Mouse (Mus musculus): ENCODE data around the gene BC005537.
"Not testable (repeated sequence)": the region's sequence is repeated elsewhere in the genome, so short reads cannot be mapped to it uniquely, and the experiment has no call there.

BC005537 gene

DNA sequence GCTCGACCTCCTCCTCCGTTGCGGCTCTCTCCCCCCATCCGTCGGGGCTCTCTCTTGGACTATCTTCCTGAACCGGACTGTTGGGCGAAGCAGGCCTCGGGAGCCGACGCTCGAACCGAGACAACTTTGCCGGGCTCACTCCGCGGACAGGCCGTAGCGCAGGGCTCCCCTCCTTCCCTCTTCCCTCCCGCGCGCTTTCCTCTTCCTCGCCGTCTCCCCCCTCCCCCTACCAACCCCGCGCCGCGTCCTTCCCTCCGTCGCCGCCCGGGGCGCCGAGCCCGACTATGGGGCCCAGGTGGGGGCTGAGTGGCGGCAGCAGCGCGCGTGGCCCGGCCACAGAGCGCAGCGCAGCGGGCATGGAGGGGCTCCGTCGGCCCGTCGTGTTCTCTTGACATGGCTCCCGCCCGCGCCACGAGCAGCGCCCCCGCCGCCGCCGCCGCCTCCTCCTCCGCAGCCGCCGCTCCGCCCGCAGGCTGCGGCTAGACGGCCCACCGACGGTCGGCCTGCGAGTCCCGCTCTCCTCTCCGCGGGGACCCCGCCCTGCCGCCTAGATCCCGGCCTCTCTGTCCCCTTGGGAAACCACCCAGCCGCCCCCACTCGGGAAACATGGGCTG, at the start of gene BC005537:
Gene BC005537, plus strand, starts transcription at position 350 of the 614 bp plus-strand sequence.
- in situ Hi-C loops (cut with MboI; ENCODE audit: unreplicated experiment in 2 of 2), result no loop called here

GRCm38 (mm10) chr13:24756756-24757155, 44.7 kb upstream of the BC005537 start:
- in situ Hi-C loops (cut with MboI; ENCODE audit: unreplicated experiment in 2 of 2), result no loop called here

DNA sequence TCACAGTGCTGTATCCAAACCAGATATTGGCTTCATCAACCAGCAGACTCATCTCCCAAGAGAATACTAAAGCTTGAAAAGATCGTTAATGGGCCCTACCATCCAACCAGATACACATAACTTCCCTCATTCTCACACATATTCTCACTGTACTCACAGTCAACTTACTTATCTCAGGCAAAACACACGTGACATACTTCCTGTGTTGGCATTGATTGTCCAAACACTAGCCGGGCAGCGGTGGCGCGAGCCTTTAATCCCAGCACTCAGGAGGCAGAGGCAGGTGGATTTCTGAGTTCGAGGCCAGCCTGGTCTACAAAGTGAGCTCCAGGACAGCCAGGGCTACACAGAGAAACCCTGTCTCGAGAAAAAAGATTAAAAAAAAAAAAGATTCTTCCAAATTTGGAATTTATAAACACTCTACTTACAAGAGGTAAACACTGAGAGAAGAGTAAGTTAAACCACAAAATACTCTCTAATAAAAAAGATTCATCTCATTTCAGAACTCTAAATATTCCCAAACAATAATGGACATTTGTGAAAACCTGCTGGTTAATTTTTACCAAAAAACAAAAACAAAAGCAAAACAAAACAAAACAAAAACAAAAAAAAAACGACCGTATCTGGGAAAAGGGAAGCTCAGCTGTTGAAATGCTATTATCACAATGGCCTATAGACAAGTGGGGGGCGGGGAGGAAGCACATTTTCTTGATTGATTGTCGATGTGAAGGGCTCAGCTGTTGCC, 43.5 kb upstream of the BC005537 start:
- in situ Hi-C loops (cut with MboI; ENCODE audit: unreplicated experiment in 2 of 2), result no loop called here

GRCm38 (mm10) chr13:24759451-24759850, 42.0 kb upstream of the BC005537 start:
- in situ Hi-C loops (cut with MboI; ENCODE audit: unreplicated experiment in 2 of 2), result no loop called here

GRCm38 (mm10) chr13:24760351-24760870, 41.0 kb upstream of the BC005537 start:
- in situ Hi-C loops (cut with MboI; ENCODE audit: unreplicated experiment in 2 of 2), result no loop called here

GRCm38 (mm10) chr13:24761083-24761402, 40.4 kb upstream of the BC005537 start:
- in situ Hi-C loops (cut with MboI; ENCODE audit: unreplicated experiment in 2 of 2), result no loop called here

GRCm38 (mm10) chr13:24761403-24762227, 39.8 kb upstream of the BC005537 start, which contains the start of gene Gmnn:
Gene Gmnn, minus strand, starts transcription at chr13:24761923.
- in situ Hi-C loops (cut with MboI; ENCODE audit: unreplicated experiment in 2 of 2), result no loop called here

DNA sequence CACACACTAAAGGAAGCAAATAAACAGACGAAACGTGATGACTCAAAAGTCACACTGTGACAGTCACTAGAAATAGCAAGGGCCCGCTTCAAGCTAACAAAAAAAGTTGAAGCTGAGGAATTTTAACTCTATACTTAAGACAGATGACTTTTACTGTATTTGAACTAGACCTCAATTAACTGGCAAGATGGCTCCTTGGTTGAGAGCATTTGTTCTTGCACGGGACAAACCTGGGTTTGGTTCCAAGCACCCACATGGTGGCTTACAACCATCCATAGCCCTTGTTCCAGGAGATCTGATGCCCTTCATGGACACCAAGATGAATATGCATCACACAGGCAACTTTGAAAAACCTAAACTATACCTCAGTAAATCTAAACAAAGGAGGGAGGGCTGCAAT, 39.2 kb upstream of the BC005537 start:
- in situ Hi-C loops (cut with MboI; ENCODE audit: unreplicated experiment in 2 of 2), result no loop called here

DNA sequence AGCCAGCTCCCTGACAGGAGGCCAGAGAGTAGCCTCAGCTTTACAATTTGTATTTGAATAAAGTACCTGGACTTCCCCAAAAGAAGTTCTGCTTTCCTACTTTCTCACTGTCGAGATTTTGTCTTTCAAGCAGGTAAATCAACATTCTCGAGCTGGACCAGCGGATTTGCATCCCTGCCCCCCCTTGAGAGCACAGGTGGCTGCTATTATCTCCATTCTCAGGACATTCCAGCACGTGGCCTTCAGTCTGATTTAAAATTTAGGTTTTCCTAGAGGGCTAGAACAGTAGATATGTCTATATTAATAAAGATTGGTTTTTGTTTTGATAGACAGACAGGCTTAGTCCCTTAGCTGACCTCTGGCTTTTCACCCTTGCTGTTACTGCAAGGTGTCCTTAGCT, 33.6 kb upstream of the BC005537 start:
- in situ Hi-C loops (cut with MboI; ENCODE audit: unreplicated experiment in 2 of 2), result not testable (repeated sequence)

DNA sequence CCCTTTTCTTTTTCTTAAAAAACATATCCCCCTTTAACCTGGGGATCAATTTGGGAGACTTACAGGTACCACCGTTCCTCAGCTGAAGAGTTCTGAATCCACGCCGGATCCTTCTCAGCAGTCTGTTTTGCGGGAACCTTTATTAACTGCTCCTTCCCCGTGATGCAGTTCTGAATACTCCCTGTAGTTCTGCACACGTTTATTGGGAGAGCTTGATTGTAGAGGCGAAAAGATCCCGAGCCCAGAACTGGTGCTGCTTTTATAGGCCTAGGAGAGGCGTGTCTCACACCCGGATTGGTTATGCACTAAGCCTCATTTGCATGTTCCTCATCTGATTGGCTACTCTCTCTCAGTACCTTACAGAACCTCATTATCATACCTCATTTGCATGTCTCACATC, 30.0 kb upstream of the BC005537 start:
- in situ Hi-C loops (cut with MboI; ENCODE audit: unreplicated experiment in 2 of 2), result not testable (repeated sequence)

GRCm38 (mm10) chr13:24776146-24776844, 25.2 kb upstream of the BC005537 start:
- in situ Hi-C loops (cut with MboI; ENCODE audit: unreplicated experiment in 2 of 2), result loop anchor here in 1 of 2 experiments (5.0 to 25.0 kb wide), 2 partner anchors 294 to 439 kb away; partner anchors contain the start of gene Cmah

- in situ Hi-C loops (cut with MboI; ENCODE audit: unreplicated experiment in 2 of 2), result loop anchor here in 1 of 2 experiments (5.0 to 25.0 kb wide), 2 partner anchors 296 to 441 kb away; partner anchors contain the start of gene Cmah
Measured at GRCm38 (mm10) chr13:24778026-24778425, 23.4 kb upstream of the BC005537 start.

- in situ Hi-C loops (cut with MboI; ENCODE audit: unreplicated experiment in 2 of 2), result loop anchor here in 1 of 2 experiments (5.0 to 25.0 kb wide), 2 partner anchors 297 to 442 kb away; partner anchors contain the start of gene Cmah
Measured at GRCm38 (mm10) chr13:24778706-24779380, 22.6 kb upstream of the BC005537 start.

DNA sequence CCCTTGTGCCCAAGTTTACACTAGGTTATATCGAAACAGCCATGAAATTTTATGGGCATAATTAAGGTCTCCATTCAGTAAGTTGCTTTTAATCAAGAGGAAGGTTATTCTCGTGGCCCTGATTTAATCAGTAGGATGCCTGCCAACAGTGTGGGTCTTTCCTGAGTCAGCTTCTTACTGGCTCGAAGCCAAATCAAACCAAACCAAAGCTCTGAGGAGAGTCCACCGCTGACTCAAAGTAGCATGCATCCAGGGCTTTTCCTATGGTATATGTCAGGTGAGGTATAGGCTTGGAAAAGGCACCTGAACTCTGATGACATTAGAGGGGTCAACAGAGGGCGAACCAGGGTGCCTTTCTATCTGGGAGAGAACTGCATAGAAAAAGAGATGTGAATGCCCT, 19.5 kb upstream of the BC005537 start:
- in situ Hi-C loops (cut with MboI; ENCODE audit: unreplicated experiment in 2 of 2), result loop anchor here in 1 of 2 experiments (25.0 kb wide), 1 partner anchor 445 kb away; the partner anchor contains the start of gene Cmah

GRCm38 (mm10) chr13:24786014-24786490, 15.4 kb upstream of the BC005537 start:
- in situ Hi-C loops (cut with MboI; ENCODE audit: unreplicated experiment in 2 of 2), result loop anchor here in 1 of 2 experiments (25.0 kb wide), 1 partner anchor 449 kb away; the partner anchor contains the start of gene Cmah

GRCm38 (mm10) chr13:24787477-24787876, 14.0 kb upstream of the BC005537 start:
- in situ Hi-C loops (cut with MboI; ENCODE audit: unreplicated experiment in 2 of 2), result loop anchor here in 1 of 2 experiments (25.0 kb wide), 1 partner anchor 450 kb away; the partner anchor contains the start of gene Cmah

DNA sequence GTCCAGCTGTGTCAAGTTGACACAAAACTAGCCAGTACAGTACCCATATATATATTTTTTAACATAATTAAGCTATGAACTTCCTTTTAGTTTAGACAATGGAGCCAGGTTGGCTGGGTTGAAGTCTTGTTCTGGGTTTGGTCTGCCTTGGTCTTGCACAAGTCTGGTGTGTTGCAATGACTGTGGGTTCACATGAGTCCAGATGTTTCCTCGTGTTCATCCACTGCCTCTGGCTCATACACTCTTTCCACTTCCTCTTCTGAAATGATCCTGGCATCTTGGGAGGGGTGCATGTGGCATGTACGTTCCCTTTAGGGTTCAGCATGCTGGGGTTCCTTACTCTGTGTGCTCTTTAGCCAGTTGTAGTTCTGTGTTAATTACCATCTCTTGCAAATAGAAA, 10.1 kb upstream of the BC005537 start:
- in situ Hi-C loops (cut with MboI; ENCODE audit: unreplicated experiment in 2 of 2), result loop anchor here in 1 of 2 experiments (25.0 kb wide), 1 partner anchor 454 kb away; the partner anchor contains the start of gene Cmah

- in situ Hi-C loops (cut with MboI; ENCODE audit: unreplicated experiment in 2 of 2), result loop anchor here in 1 of 2 experiments (25.0 kb wide), 1 partner anchor 455 kb away; the partner anchor contains the start of gene Cmah
Measured at GRCm38 (mm10) chr13:24792411-24793045, 8.9 kb upstream of the BC005537 start.
